Mouse (Mus musculus): ENCODE data around the gene Cd81. TPM values are rescaled to one million over a fixed set of nuclear protein-coding genes. Genes with fewer than 3 reads are reported as not detected.

Gene Cd81
- total and polyA plus RNA-seq, 2 experiments, result 420 to 625 TPM

GRCm38 (mm10) chr7:143007599-143008369, 44.8 kb upstream of the Cd81 start:
- no peak overlapping the region for H3K4me3 ChIP-seq (ENCODE audit: insufficient read depth, low read depth, low read length)
- TF ChIP-seq POLR2A (IDR thresholded peaks at IDR 0.05; ENCODE audit: extremely low read depth, insufficient read depth, low read length), result no peak
- peak; percentile 96 for TF ChIP-seq CTCF (IDR thresholded peaks at IDR 0.05; ENCODE audit: low read depth, low read length)
- DNase-seq (ENCODE audit: extremely low read depth, low read depth, low spot score), result peak; percentile 61
- H3K27ac ChIP-seq (replicated peaks; ENCODE audit: insufficient read depth, low read depth, low read length), result no peak overlapping the region
- 36% methylated on average over 17 of the region's 17 CpGs for WGBS
- H3K79me2 ChIP-seq (ENCODE audit: control insufficient read depth, insufficient read depth, low read length), result no peaks in the 10 kb centered on the region
- H3K36me3 ChIP-seq (ENCODE audit: control insufficient read depth, insufficient read depth, low read length), result no peaks in the 10 kb centered on the region
- H3K27me3 ChIP-seq (ENCODE audit: control insufficient read depth, insufficient read depth, low read length), result no peaks in the 10 kb centered on the region
- H3K9ac ChIP-seq (ENCODE audit: low read depth, low read length), result no peak overlapping the region
- peaks cover 4% of the 10 kb centered on the region; the same call in 1 of the 2 replicates for H3K4me1 ChIP-seq (ENCODE audit: control insufficient read depth, insufficient read depth, low read length)

DNA sequence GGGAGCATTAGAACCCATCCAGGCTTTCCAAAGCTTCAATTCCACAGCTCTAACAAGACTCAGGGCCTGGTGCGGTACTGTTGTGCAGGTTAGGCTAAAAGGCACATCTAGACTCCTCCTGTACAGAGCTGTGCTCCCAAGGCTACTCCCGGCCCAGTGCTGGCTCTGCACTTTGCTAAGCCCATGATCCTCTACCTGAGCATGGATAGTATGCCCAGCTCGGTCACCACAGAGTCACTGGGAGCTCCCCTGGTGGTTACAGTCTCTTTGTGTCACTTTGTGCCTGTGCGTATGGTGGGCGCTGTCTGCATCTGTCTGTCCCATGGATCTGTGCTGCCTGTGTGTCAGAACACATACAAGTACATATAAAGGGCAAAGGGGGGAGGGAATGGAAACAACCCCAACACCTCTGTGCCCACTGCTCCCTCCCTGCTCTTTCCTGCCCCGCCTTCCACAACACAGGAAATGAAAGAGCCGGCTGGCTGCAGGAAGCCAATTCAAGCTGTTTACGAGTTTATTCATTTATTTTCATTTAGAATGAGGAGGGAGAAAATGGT, 44.1 kb upstream of the Cd81 start:
- Histone ChIP-seq H3K27me3 (ENCODE audit: control insufficient read depth, insufficient read depth, low read length) (no peaks in the 10 kb centered on the region), H3K79me2 (ENCODE audit: control insufficient read depth, insufficient read depth, low read length) (no peaks in the 10 kb centered on the region), H3K36me3 (ENCODE audit: control insufficient read depth, insufficient read depth, low read length) (no peaks in the 10 kb centered on the region), H3K27ac (replicated peaks; ENCODE audit: insufficient read depth, low read depth, low read length) (peak overlapping the region; percentile 38), H3K9ac (ENCODE audit: low read depth, low read length) (0 out of 2 replicates have a peak overlapping the region, but pooled peaks have one; percentile 10), H3K4me1 (ENCODE audit: control insufficient read depth, insufficient read depth, low read length) (peaks cover 4% of the 10 kb centered on the region; the same call in 1 of the 2 replicates), H3K4me3 (ENCODE audit: insufficient read depth, low read depth, low read length) (no peak overlapping the region)
- no peak for TF ChIP-seq CTCF (IDR thresholded peaks at IDR 0.05; ENCODE audit: low read depth, low read length)
- TF ChIP-seq POLR2A (IDR thresholded peaks at IDR 0.05; ENCODE audit: extremely low read depth, insufficient read depth, low read length), result no peak
- WGBS, result 65% methylated on average over 8 of the region's 8 CpGs
- peak; percentile 15 for DNase-seq (ENCODE audit: extremely low read depth, low read depth, low spot score)

- no peak overlapping the region for H3K9ac ChIP-seq (ENCODE audit: low read depth, low read length)
- 85% methylated on average over 3 of the region's 4 CpGs for WGBS
- TF ChIP-seq CTCF (IDR thresholded peaks at IDR 0.05; ENCODE audit: low read depth, low read length) (no peak), POLR2A (IDR thresholded peaks at IDR 0.05; ENCODE audit: extremely low read depth, insufficient read depth, low read length) (no peak)
- no peak overlapping the region for H3K4me3 ChIP-seq (ENCODE audit: insufficient read depth, low read depth, low read length)
- H3K27ac ChIP-seq (replicated peaks; ENCODE audit: insufficient read depth, low read depth, low read length), result no peak overlapping the region; the same call in 1 of the 2 replicates
- no peaks in the 10 kb centered on the region for H3K27me3 ChIP-seq (ENCODE audit: control insufficient read depth, insufficient read depth, low read length)
- peaks cover 4% of the 10 kb centered on the region; the same call in 1 of the 2 replicates for H3K4me1 ChIP-seq (ENCODE audit: control insufficient read depth, insufficient read depth, low read length)
- no peaks in the 10 kb centered on the region for H3K36me3 ChIP-seq (ENCODE audit: control insufficient read depth, insufficient read depth, low read length)
- peak; percentile 17 for DNase-seq (ENCODE audit: extremely low read depth, low read depth, low spot score)
- no peaks in the 10 kb centered on the region for H3K79me2 ChIP-seq (ENCODE audit: control insufficient read depth, insufficient read depth, low read length)
These were observed 43.4 kb upstream of the Cd81 start for GRCm38 (mm10) chr7:143008996-143009665.

GRCm38 (mm10) chr7:143009996-143010395, 42.5 kb upstream of the Cd81 start:
- WGBS, result 89% methylated on average over 4 of the region's 4 CpGs
- TF ChIP-seq CTCF (IDR thresholded peaks at IDR 0.05; ENCODE audit: low read depth, low read length), result no peak
- TF ChIP-seq POLR2A (IDR thresholded peaks at IDR 0.05; ENCODE audit: extremely low read depth, insufficient read depth, low read length), result no peak
- Histone ChIP-seq H3K4me3 (ENCODE audit: insufficient read depth, low read depth, low read length) (no peak overlapping the region), H3K27me3 (ENCODE audit: control insufficient read depth, insufficient read depth, low read length) (no peaks in the 10 kb centered on the region), H3K27ac (replicated peaks; ENCODE audit: insufficient read depth, low read depth, low read length) (no peak overlapping the region), H3K36me3 (ENCODE audit: control insufficient read depth, insufficient read depth, low read length) (no peaks in the 10 kb centered on the region), H3K4me1 (ENCODE audit: control insufficient read depth, insufficient read depth, low read length) (peaks cover 4% of the 10 kb centered on the region; the same call in 1 of the 2 replicates), H3K9ac (ENCODE audit: low read depth, low read length) (no peak overlapping the region), H3K79me2 (ENCODE audit: control insufficient read depth, insufficient read depth, low read length) (no peaks in the 10 kb centered on the region)
- DNase-seq (ENCODE audit: extremely low read depth, low read depth, low spot score), result no peak

DNA sequence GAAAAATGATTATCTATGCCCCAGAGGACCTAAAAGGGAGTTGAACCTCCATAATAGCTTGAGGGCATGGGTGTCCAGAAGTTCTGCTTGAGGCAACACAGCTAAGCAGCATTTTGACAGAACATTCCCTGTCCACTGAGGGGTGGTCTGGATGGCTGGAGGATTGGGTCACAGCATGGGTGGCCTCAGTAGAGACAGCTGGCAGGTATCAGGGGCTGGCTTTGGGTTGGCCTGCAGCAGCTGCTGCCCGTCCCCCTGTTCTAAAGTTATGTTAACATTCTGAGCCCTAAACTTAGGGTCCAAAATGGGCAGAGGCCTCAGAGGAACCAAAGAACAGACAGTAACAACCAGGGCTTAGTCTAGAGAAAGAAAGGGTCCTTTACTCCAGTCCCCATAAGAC, 41.3 kb upstream of the Cd81 start:
- 100% methylated on average over 1 of the region's 1 CpGs for WGBS
- TF ChIP-seq POLR2A (IDR thresholded peaks at IDR 0.05; ENCODE audit: extremely low read depth, insufficient read depth, low read length) (no peak), CTCF (IDR thresholded peaks at IDR 0.05; ENCODE audit: low read depth, low read length) (no peak)
- peaks cover 5% of the 10 kb centered on the region for H3K4me1 ChIP-seq (ENCODE audit: control insufficient read depth, insufficient read depth, low read length)
- H3K4me3 ChIP-seq (ENCODE audit: insufficient read depth, low read depth, low read length), result no peak overlapping the region
- no peak overlapping the region for H3K9ac ChIP-seq (ENCODE audit: low read depth, low read length)
- no peak for DNase-seq (ENCODE audit: extremely low read depth, low read depth, low spot score)
- no peaks in the 10 kb centered on the region for H3K27me3 ChIP-seq (ENCODE audit: control insufficient read depth, insufficient read depth, low read length)
- no peaks in the 10 kb centered on the region for H3K79me2 ChIP-seq (ENCODE audit: control insufficient read depth, insufficient read depth, low read length)
- H3K36me3 ChIP-seq (ENCODE audit: control insufficient read depth, insufficient read depth, low read length), result no peaks in the 10 kb centered on the region
- no peak overlapping the region for H3K27ac ChIP-seq (replicated peaks; ENCODE audit: insufficient read depth, low read depth, low read length)

All from liver, adult 2 months (tissue).